Mouse (Mus musculus) small intestine, adult 2 months (tissue): ENCODE measurements around the gene Oxct2a. TPM values are rescaled to one million over a fixed set of nuclear protein-coding genes. Genes with fewer than 3 reads are reported as not detected.
"Not testable (repeated sequence)": the region's sequence is repeated elsewhere in the genome, so short reads cannot be mapped to it uniquely, and the experiment has no call there.

Source experiments
- H3K27ac ChIP-seq: fragments of 200-500 bp; 2 replicates; pipeline ENCODE4 v1.5.1; 2012; ENCODE audit warnings: low read depth, low read length, control low read depth, inconsistent platforms; ENCODE audit not compliant: insufficient read depth
- H3K27me3 ChIP-seq: fragments of 200-500 bp; 2 replicates; pipeline ENCODE4 v1.6.1; 2012; ENCODE audit warnings: mild to moderate bottlenecking, moderate library complexity, low read length, inconsistent platforms; ENCODE audit not compliant: control insufficient read depth, insufficient read depth
- H3K36me3 ChIP-seq: fragments of 200-500 bp; 2 replicates; pipeline ENCODE4 v1.6.1; 2012; ENCODE audit warnings: mild to moderate bottlenecking, low read length, control low read depth, inconsistent platforms; ENCODE audit not compliant: control insufficient read depth, insufficient read depth
- H3K4me1 ChIP-seq: fragments of 200-500 bp; 2 replicates; pipeline ENCODE4 v1.6.1; 2012; ENCODE audit warnings: low read length, inconsistent platforms, mixed read lengths; ENCODE audit not compliant: control insufficient read depth, insufficient read depth, insufficient read length
- H3K4me3 ChIP-seq: fragments of 200-500 bp; 2 replicates; pipeline ENCODE4 v1.5.1; 2012; ENCODE audit warnings: low read depth, mild to moderate bottlenecking, control low read depth, inconsistent platforms, low read length, moderate library complexity
- CTCF ChIP-seq: fragments of 200-500 bp; IDR thresholded peaks from 2 replicates; pipeline ENCODE4 v1.5.1; 2012; ENCODE audit warnings: low read depth, mild to moderate bottlenecking, control low read depth, inconsistent platforms, low read length, moderate library complexity, mixed read lengths; ENCODE audit not compliant: insufficient replicate concordance, insufficient read length; ENCODE audit errors: extremely low read depth
- POLR2A ChIP-seq: fragments of 200-500 bp; IDR thresholded peaks from 2 replicates; pipeline ENCODE4 v1.6.1; 2012; ENCODE audit warnings: low read depth, mild to moderate bottlenecking, control low read depth, inconsistent platforms, low read length, moderate library complexity
- WGBS: fragments of 180-500 bp; shearing (Covaris S2); methylation state at CpG from one replicate; pipeline ENCODE4 v1.1.7; 2018; 5-methylcytosine and 5-hydroxymethylcytosine counted together
- polyA plus RNA-seq: library from polyadenylated mRNA; depleted of rRNA; stranded (reverse); fragments of >200 nt; gene quantifications from 2 replicates; pipeline ENCODE4 v1.2.3, GENCODE M21; 2012

The Oxct2a gene
- polyA plus RNA-seq, 1 experiment: 3.4 TPM

DNA sequence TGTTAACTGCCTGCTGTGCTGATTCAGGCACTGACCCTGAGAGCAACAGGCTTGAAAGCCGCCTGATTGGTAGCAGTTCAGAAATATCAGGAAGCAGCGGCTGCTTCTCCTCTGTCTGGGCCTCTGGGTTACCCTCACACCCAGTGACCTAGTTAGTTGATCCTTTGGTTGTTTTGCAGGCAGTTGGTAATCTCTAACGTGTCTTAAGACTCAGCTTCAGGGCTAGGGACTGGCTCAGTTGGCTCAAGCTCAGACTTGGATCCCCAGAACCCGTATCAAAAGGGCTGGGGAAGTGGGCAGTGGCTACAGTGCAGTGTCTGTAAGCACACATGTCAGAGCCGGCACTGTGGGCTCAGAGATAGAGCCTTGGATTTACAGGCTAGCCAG, 27.3 kb downstream of the Oxct2a start:
- H3K27me3 ChIP-seq: no peaks in the 10 kb centered on the region
- 89% methylated on average over 5 of the region's 5 CpGs for WGBS
- no peak overlapping the region for H3K27ac ChIP-seq
- H3K36me3 ChIP-seq: peaks cover 82% of the 10 kb centered on the region
- TF ChIP-seq POLR2A: no peak
- no peak for TF ChIP-seq CTCF
- H3K4me3 ChIP-seq: no peak overlapping the region
- H3K4me1 ChIP-seq: no peaks in the 10 kb centered on the region

DNA sequence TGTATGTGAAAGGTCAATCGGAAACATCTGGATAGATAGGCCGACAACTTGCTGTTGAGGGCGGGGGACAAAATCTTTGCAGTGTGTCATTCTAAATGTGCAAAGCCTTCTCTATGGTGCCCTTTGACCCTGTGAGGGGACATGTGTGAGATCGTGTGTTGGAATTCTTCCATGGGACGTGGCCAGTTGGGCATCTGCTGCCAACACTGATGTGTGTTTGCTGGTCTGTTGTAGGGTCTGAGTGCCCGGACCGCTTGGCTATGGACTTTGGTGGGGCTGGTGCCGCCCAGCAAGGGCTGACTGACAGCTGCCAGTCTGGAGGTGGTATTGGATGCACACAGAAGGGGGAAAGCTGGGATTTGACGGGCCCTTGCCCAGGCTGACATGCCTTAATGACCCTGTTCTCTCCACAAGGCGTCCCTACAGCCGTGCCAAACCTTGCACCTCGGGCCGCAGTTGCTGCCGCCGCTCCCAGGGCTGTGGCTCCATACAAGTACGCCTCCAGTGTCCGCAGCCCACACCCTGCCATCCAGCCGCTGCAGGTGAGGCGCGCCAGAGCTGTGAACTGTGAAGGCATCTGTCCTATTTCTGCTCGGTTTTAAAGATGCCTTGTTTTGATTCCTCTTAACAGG, 27.8 kb downstream of the Oxct2a start:
- Histone ChIP-seq H3K4me3 (no peak overlapping the region), H3K36me3 (peaks cover 86% of the 10 kb centered on the region), H3K27ac (no peak overlapping the region), H3K4me1 (no peaks in the 10 kb centered on the region), H3K27me3 (no peaks in the 10 kb centered on the region)
- TF ChIP-seq CTCF (no peak), POLR2A (no peak)
- WGBS: 88% methylated on average over 21 of the region's 21 CpGs

DNA sequence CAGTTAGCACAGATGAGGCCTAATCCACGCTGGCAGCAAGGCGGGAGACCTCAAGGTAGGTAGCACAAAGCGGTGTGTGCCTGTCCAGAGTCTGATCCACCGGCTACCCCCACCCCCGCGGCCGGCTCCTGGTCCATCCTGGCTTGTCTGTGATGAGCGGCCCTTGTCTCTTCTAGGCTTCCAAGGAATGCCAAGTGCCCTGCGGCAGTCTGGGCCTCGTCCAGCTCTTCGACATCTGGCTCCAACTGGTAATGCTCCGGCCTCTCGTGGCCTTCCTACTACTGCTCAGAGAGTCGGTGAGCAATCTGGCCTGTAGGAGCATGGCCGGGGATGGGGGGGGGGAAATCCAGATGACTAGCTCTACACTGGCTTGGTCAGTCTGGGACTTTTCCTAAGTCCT, 28.4 kb downstream of the Oxct2a start:
- not testable (repeated sequence) for H3K27me3 ChIP-seq, H3K27ac ChIP-seq, H3K4me3 ChIP-seq, H3K4me1 ChIP-seq
- WGBS: 94% methylated on average over 15 of the region's 15 CpGs
- H3K36me3 ChIP-seq: peaks cover 86% of the 10 kb centered on the region

DNA sequence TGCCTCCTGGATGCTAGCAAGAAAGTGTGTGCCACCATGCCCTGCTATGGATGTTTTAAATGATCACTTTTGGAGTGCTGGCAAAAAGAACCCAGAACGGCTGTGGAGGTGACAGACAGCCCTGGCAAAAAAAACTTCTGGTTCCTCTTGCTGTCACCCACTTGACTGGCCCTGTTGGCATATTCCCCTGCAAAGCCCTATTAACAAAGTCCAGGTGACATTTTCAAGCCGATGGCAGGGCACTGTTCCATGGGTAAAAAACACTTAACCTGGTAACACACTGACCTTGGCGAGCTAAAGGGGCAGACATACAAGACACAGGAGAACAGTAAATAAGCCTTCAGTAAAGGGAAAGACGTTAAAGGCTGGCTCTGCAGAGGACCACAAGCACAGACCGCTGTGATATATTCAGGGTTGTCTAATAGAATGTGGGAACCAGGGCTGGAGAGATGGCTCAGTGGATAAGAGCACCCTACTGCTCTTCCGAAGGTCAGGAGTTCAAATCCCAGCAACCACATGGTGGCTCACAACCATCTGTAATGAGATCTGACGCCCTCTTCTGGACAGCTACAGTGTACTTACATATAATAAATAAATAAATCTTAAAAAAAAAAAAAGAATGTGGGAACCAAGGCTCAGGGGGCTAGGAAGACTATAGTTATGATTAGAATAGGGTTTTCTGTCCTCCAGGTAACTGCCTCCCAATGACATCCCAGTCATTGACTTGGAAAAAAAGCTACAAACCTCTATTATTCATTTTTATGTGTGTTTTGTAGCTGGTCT, 29.6 kb downstream of the Oxct2a start:
- WGBS: 78% methylated on average over 7 of the region's 7 CpGs
- peaks cover 90% of the 10 kb centered on the region for H3K36me3 ChIP-seq

DNA sequence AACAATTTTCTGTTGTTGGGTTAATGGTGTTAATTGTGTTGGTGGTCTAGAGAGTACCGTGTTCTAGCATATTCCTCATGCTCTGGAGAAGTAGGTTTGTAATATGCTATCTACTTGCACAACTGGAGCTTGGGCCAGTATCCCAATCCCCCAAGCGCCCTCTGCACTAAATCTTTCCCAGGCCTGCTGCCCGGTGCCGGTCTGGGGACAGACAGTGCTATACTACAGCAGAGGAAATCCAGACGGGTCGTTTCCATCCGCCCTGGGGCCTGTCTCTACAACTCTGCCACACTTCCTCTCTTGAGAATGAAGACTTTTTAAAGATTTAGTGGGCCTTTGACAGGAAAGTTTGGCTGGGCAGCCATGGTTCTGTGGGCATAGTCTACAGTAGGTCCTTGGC, 30.4 kb downstream of the Oxct2a start:
- Histone ChIP-seq H3K36me3 (peaks cover 91% of the 10 kb centered on the region), H3K27ac (no peak overlapping the region), H3K27me3 (no peaks in the 10 kb centered on the region), H3K4me3 (no peak overlapping the region), H3K4me1 (no peaks in the 10 kb centered on the region)
- WGBS: 85% methylated on average over 7 of the region's 7 CpGs
- TF ChIP-seq POLR2A: no peak
- TF ChIP-seq CTCF: no peak

More for the DNA sequence above, 29.6 kb downstream of the Oxct2a start:
- Histone ChIP-seq H3K4me1 (no peaks in the 10 kb centered on the region), H3K4me3 (no peak overlapping the region), H3K27ac (no peak overlapping the region), H3K27me3 (no peaks in the 10 kb centered on the region)
- TF ChIP-seq CTCF (no peak), POLR2A (no peak)

DNA sequence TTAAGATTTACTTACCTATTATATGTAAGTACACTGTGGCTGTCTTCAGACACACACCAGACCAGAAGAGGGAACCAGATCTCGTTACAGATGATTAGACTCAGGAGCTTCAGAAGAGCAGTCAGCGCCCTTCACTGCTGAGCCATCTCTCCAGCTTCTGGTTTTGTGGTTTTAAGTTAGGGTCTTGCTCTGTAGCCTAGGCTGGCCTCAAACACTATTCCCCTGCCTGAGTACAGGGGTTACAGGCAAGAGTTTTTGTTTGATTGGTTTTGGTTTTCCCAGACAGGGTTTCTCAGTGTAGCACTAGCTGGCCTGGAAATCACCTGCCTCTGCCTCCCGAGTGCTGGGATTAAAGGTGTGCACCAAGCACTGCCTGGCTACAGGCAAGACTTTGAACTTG, 31.0 kb downstream of the Oxct2a start:
- Histone ChIP-seq H3K4me1 (no peaks in the 10 kb centered on the region), H3K27me3 (no peaks in the 10 kb centered on the region), H3K27ac (no peak overlapping the region), H3K36me3 (peaks cover 92% of the 10 kb centered on the region), H3K4me3 (no peak overlapping the region)
- TF ChIP-seq CTCF (no peak), POLR2A (no peak)
- WGBS: 79% methylated on average over 3 of the region's 3 CpGs

DNA sequence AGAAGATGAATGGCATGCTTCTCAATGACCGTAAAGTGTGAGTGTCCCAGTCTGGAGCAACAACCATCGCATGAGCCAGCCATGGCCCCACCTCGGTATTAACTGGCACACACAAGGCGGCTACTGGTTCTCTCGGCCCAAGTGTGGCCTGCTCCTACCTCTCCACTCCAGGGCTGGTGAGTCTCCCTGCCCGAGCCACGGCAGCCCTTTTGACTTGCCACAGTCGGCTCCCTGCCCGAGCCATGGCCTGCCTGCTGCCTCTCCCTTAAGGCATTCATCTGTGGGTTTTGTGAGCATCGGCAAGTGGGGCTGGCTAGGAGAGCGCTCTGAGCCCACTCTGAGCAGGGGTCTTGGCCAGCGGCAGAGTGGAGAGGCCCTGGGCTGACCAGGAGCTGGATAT, 34.4 kb downstream of the Oxct2a start:
- H3K27ac ChIP-seq: no peak overlapping the region
- peaks cover 10% of the 10 kb centered on the region; the same call in 1 of the 2 replicates for H3K4me1 ChIP-seq
- no peak overlapping the region for H3K4me3 ChIP-seq
- WGBS: 93% methylated on average over 12 of the region's 12 CpGs
- H3K36me3 ChIP-seq: peaks cover 64% of the 10 kb centered on the region
- H3K27me3 ChIP-seq: no peaks in the 10 kb centered on the region
- no peak for TF ChIP-seq CTCF
- TF ChIP-seq POLR2A: no peak
